In the genomic region with DNA sequence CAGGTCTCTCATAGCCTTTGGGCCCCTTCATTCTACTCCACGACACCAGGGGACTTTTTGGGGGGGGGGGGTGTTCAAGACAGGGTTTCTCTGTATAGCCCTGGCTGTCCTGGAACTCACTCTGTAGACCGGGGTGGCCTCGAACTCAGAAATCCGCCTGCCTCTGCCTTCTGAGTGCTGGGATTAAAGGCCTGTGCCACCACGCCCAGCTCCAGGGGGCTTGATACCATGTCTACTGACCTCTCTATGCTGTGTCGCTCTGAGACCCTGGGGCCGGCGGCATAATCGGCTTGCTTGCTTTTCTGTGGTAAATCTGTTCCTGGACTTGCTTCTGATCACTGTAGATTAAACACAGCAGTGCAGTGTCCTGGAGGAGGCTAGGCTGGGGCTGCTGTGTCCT, we compare ENCODE assay signal across 15 mouse cellular contexts.
"Had no signal": no experiment of that assay in that cellular context is flagged by ENCODE, and none has a peak within 500 bp of the region (broad histone marks: within the 10 kb centered on the region; RNA-seq: fewer than 3 reads in every experiment).

No protein-coding gene starts in this region.

- H3K27me3 ChIP-seq: liver, embryonic 15.5 days; midbrain, embryonic 12.5 days; neural tube, embryonic 13.5 days had no signal

- H3K36me3 ChIP-seq: liver, embryonic 15.5 days; midbrain, embryonic 12.5 days; neural tube, embryonic 13.5 days had no signal

- DNase-seq: kidney, adult 9 months; kidney, postnatal 36 days; left cerebral cortex, postnatal 4 days; lung, adult 2 months; lung, postnatal 36 days; right cerebral cortex, adult 18-20 months; right cerebral cortex, postnatal 25 days; thymus, postnatal 36 days had no signal

- H3K9me3 ChIP-seq: liver, embryonic 15.5 days; midbrain, embryonic 12.5 days; neural tube, embryonic 13.5 days had no signal

- ATAC-seq: lung, postnatal 0 days; midbrain, embryonic 16.5 days had no signal

- H3K4me2 ChIP-seq: liver, embryonic 11.5 days; liver, embryonic 15.5 days; midbrain, embryonic 12.5 days; neural tube, embryonic 13.5 days had no signal

- H3K9ac ChIP-seq: liver, embryonic 15.5 days; midbrain, embryonic 12.5 days had no signal

- H3K27ac ChIP-seq: kidney, postnatal 0 days; liver, embryonic 15.5 days; midbrain, embryonic 12.5 days had no signal

- H3K4me3 ChIP-seq: liver, embryonic 15.5 days; midbrain, embryonic 12.5 days; neural tube, embryonic 13.5 days had no signal
